Mouse (Mus musculus): Measurements from ENCODE around the gene 4933415A04Rik. TPM values are rescaled to one million over a fixed set of nuclear protein-coding genes. Genes with fewer than 3 reads are reported as not detected.

4933415A04Rik gene
- polyA plus RNA-seq (2012) = not detected in 2 replicates

DNA sequence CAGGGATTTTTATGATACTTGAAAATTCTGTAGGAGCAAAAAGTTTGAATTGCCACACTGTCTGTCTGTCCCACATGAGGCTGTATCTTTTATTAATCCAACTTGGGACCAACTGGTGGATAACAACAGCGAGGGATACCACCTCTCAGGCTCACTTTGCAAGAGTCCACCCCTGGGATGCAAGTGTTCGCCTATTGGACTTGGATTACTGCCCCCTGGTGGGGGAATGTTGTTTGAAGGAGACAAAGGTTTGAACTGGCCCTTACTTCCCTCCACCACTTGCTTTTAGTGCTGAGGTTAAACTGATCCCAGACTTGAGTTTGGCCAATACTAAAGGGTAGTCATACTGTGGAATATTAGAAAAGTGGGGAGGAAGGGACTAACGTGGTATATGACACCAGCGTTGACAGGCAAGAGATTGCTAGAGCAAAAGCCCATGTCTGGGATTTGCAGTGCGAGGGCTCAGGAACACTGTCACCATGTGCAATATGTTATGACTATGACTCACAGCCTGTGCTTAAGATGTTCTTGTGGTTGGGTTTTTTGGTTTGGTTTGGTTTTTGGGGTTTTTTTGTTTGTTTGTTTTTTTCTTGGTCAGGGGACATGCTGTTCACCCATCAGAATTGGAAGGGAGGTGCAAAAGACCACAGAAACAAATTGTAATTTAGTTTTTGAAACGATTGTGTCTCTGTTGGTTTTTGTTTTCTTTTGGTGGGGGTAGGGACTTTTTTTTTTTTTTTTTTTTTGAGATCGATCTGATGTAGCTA is at the start of gene 4933415A04Rik:
4933415A04Rik (plus strand) TSS at position 717 of the 767 bp plus-strand sequence.
- no peak for TF ChIP-seq GATA1 (IDR thresholded peaks at IDR 0.05; ENCODE audit: low read length)

DNA sequence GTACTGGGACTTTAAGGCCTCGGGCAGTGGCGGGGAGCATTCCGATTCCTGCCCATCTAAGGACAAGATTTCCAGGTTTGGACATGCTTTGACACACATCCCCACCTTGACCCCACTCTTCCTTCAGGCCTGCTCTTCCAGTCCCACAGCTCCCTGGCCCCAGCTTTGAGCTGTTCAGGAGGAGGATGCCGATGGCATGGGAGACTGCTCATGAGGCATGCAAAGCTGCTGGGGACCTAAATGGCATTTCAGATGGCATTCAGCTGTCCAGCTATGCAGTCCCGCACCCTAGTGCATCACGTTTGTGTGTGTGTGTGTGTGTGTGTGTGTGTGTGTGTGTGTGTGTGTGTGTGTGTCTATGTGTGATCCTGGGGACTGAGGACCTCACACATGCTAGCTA is 49.8 kb upstream of the 4933415A04Rik start:
- TF ChIP-seq GATA1 (IDR thresholded peaks at IDR 0.05; ENCODE audit: low read length) = no peak

GRCm38 (mm10) chr11:43539863-43540262 is 47.0 kb upstream of the 4933415A04Rik start:
- no peak for TF ChIP-seq GATA1 (IDR thresholded peaks at IDR 0.05; ENCODE audit: low read length)

DNA sequence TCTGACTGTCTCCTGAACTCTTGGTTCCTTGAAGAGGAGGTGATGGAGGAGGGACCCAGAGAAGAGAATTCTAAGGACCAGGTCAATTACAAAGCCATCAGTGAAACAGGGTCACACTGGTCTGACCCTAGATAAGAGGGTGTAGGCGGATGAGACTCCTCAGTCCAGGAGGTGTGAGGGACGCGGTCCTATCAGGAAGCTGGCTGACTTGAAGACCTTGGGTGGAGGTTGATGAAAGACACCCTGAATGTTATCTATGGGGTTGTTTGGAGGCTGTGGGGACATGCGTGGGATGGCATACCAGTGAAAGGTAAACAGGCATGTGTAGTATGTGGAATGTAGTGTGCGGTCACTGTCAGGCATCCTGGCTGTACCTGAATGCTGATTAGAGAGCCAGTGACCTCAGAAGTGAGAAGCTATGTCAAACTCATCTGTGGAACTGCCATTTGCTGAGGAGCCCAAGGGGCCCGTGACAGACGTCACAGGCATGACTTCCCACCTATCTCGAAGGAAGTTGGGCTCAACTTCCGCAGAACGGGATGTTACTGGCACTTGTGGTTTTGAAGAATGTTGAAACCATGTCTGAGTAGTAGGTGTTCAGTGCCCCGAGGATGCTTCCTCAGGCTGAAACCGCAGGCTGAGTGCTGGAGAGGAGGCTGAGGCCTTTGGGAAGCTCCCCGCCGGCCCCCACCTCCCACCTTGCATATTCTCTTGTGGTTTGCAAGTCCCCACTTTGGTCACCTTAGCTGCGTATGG is 43.0 kb upstream of the 4933415A04Rik start:
- TF ChIP-seq GATA1 (IDR thresholded peaks at IDR 0.05; ENCODE audit: low read length) = no peak

- no peak for TF ChIP-seq GATA1 (IDR thresholded peaks at IDR 0.05; ENCODE audit: low read length)
These were observed 42.0 kb upstream of the 4933415A04Rik start for GRCm38 (mm10) chr11:43544819-43545218.

DNA sequence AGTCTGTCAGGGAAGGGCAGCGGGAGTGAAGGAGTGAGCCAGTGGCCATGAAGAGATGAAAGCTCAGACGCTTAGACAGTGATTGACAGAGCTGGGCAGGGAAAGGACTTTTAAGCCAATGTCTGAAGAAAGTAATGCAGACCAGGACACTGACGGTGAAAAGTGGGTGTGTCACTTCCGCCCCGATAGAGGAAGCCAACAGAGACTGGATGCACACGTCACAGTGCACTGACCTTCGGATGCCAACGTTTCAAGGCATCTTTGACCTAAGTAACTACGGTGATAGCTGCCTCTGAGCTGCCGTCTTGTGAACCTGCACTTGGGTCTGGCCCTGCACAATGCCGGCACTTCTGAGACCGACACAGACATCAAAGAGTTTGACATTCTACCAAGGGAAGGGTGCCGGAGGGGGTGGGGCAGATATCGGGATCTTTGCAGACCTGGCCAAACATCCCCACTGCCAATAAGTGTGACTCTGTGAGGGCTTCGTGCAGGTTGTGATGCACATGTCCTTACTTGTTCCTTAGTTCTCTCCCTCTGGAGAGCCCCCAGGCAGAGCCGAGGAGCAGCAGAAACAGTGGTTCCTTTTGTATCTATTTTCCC is 40.9 kb upstream of the 4933415A04Rik start:
- TF ChIP-seq GATA1 (IDR thresholded peaks at IDR 0.05; ENCODE audit: low read length) = no peak

DNA sequence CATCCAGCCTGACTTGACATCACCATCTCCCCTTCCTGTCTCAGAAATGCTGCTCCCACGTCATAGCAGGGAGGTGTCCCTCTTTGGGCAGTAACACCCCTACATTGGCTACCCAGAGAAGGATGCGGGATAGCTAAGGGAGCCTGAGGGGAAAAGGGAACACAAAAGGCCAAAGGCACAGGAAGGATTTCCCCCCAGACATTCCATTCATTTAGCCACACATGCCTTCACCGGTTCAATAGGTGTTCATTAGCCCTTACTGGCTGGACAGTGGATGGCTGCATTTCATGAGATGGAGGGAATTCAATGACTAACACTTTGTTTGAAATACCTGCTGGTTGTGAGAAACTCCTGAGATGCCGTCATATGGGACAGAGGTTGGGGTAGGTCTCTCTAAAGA is 40.2 kb upstream of the 4933415A04Rik start:
- no peak for TF ChIP-seq GATA1 (IDR thresholded peaks at IDR 0.05; ENCODE audit: low read length)

DNA sequence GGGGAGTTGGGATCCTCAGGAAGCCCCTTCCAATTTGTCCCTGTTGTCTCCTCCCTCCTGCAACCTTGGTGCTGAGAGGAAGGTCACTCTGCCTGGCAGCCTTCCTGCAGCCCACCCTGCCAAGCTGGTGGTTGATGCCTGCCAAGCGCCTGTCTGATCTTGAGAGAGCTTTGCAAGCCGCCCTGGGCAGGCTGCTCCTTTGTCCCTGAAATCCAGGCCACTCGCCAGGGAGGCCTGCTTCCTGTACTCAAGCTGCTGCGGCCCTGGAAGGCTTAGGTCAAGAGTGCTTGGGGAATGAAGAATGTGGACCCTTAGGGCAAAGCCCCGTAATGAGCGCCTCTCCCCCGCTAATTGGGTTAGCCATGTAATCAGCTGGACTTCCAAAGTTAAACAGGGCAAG is 38.7 kb upstream of the 4933415A04Rik start:
- TF ChIP-seq GATA1 (IDR thresholded peaks at IDR 0.05; ENCODE audit: low read length) = no peak

GRCm38 (mm10) chr11:43548657-43549435 is 38.0 kb upstream of the 4933415A04Rik start:
- no peak for TF ChIP-seq GATA1 (IDR thresholded peaks at IDR 0.05; ENCODE audit: low read length)

GRCm38 (mm10) chr11:43549701-43550100 is 37.1 kb upstream of the 4933415A04Rik start:
- TF ChIP-seq GATA1 (IDR thresholded peaks at IDR 0.05; ENCODE audit: low read length) = no peak

DNA sequence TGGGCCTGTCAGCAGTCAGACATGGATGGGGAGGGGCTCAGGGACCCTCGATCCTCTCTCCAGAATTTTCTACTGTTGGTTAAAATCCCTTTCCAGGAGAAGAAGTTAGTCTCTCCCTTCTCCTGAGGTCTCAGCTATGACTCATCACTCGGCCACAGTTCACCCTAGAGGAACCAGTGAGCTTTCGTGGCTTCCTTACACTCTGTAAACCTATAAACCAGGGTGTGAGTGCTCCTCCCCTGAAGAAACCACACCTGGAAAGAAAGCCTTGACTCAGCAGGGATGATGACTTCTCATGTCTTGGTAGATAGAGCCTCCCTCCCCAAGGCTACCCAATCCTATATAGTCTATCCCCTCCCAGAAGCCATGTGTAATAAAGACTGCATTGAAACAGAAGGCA is 35.1 kb upstream of the 4933415A04Rik start:
- TF ChIP-seq GATA1 (IDR thresholded peaks at IDR 0.05; ENCODE audit: low read length) = no peak

GRCm38 (mm10) chr11:43552675-43553074 is 34.2 kb upstream of the 4933415A04Rik start:
- no peak for TF ChIP-seq GATA1 (IDR thresholded peaks at IDR 0.05; ENCODE audit: low read length)

DNA sequence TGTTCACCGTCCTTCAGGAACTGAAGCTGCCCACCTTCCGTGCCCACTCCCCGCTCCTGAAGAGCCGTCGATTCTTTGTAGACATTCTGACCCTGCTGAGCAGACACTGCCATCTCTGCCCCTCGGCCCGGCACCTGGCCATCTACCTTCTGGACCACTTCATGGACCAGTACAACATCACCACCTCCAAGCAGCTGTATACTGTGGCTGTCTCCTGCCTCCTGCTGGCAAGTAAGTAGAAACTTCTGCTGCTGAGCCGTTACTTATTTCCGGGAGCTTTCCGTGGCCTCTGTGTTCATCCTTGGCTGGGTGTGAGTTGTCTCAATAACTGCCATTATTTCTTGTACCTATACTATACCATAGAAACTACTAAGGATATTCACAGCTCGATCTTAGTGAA is 30.3 kb upstream of the 4933415A04Rik start:
- TF ChIP-seq GATA1 (IDR thresholded peaks at IDR 0.05; ENCODE audit: low read length) = no peak

DNA sequence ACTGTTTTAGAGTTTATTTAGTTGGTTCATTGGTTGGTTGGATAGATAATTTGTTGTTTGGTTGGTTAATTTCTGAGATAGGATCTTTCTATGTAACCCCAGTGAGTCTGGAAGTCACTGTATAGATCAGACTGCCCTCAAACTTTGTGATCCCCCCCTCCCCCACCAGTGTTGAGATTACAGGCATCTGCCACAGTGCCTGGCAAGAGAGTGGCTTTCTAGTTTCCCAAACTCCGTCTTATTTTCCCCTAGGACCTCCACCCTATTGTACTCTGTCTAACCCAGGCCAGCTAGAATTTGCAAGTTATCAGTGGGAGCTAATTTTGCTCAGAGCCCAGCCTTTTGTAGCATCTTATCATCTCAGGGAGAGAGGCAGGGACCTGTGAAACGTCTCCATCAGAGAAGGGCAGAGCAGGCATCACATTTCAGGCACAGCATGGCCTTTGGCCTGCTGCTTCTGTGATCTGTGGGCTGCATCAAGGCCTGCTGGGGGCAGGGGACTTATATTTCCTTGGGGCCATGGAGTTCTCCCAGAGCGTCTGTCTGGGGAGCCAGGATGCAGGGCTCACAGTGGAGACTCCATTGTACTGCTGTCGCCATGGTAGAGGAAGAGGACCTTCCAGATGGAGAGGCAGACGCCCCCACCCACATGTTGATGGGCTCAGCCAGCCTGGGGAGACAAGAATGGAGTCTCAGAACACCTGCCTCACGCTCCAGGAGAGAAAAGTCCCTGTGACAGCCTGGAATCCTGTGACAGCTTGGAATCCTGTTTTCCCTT is 27.1 kb upstream of the 4933415A04Rik start:
- TF ChIP-seq GATA1 (IDR thresholded peaks at IDR 0.05; ENCODE audit: low read length) = no peak

Data from G1E-ER4 (cell line).